Mouse (Mus musculus): ENCODE results near the gene Tbxa2r.

DNA sequence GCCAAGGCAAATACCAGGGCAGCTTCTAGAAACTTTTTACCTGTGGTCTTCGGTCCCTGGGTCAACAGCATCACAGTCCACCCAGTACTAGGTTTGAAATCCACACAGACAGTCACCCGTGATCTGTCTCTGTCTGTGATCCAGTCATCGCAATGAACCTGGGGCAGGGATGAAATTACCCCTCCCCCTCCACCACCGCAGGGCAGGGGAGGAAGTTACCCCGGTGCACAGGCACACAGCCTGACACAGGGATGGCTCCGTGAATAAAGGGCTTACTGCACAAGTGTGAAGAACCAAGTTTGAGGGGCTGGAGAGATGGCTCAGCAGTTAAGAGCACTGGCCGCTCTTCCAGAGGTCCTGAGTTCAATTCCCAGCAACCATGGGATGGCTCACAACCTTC, 24.8 kb upstream of the Tbxa2r start:
- TF ChIP-seq CTCF (IDR thresholded peaks at IDR 0.05; ENCODE audit: extremely low read depth, insufficient read depth, low read length) = no peak
- no peak for TF ChIP-seq POLR2A (IDR thresholded peaks at IDR 0.05; ENCODE audit: extremely low read depth, insufficient read depth, low read length)

Data from cortical plate, adult 2 months (tissue).